Mouse (Mus musculus) kidney, adult 2 months (tissue): Measurements from ENCODE around the gene Hip1.

ENCODE experiments used
- CTCF ChIP-seq: fragments of 200-500 bp; conservative IDR thresholded peaks from 2 replicates; pipeline ENCODE4 v1.5.1; 2011; ENCODE audit warnings: low read depth, mild to moderate bottlenecking, control low read depth, low read length, moderate library complexity, mixed read lengths; ENCODE audit not compliant: insufficient read depth, insufficient read length
- POLR2A ChIP-seq: fragments of 200-500 bp; IDR thresholded peaks from one replicate; pipeline ENCODE4 v1.6.1; 2011; ENCODE audit warnings: low read depth, low read length, control low read depth

DNA sequence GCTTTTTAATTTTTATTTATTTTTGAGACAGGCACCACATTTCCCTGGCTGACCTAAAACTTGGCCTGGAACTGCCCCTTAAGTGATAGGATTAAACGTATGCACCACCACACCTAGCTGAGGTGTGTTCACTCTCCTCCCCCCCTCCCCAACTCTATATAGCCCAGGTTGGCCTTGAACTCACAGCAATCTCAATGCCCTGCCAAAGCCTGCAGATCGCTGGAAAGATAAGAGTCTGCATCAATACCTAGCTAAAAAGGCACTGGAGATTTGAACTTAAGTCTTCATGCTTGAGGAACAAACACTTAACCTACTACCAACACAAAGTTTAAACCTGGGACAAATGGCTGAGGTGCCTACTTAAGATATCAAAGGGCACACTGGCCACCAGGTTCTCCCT is 52.8 kb downstream of the Hip1 start:
- no peak for TF ChIP-seq CTCF
- TF ChIP-seq POLR2A = no peak
